Mouse (Mus musculus) liver (tissue): Measurements from ENCODE around the gene Cd79b.

ENCODE experiments used
- DNase-seq: peaks from one replicate; pipeline ENCODE4 v3.0.0-alpha.2; 2020; ENCODE audit warnings: mixed read lengths

Cd79b gene

DNA sequence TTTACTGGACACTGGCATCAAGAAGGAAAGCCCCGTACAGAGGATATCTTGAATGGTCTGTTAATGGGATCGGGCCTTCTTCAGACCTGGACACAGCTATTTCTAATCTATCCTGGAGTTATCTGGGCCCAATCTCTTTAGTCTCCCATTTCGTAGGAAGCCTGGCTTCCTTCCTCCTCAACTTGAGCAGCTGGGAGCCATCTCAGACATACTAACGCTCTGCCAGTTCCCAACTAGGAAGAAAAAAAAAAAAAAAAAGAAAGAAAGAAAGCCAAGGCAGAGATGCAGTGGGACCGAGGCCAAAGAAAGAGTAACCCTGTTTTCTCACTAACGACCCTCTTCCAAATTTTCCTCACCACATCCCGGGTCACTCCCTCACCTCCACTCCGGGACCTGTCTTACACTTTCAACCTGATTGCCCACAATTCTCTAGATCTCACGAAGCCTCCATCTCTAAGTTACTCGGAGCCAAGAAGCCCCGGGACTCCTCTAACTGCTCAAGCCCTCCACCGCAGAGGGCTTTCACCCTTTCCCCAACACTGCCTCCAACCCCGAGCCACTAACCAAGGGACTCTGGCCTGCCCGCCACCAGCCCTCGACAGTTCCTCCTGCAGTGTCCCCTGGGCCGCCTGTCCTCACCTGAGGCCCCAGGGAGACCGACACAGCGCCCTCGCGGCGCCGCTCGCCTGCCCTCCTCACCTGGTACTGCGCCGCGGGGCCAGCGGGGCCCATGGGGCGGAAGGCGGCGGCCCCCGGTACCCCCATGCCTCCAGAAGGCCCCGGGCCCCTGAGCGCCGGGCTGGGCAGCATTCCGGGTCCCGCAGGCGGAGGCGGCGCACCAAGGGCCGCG lies 42.5 kb downstream of the Cd79b start:
- peak; percentile 63 for DNase-seq

DNA sequence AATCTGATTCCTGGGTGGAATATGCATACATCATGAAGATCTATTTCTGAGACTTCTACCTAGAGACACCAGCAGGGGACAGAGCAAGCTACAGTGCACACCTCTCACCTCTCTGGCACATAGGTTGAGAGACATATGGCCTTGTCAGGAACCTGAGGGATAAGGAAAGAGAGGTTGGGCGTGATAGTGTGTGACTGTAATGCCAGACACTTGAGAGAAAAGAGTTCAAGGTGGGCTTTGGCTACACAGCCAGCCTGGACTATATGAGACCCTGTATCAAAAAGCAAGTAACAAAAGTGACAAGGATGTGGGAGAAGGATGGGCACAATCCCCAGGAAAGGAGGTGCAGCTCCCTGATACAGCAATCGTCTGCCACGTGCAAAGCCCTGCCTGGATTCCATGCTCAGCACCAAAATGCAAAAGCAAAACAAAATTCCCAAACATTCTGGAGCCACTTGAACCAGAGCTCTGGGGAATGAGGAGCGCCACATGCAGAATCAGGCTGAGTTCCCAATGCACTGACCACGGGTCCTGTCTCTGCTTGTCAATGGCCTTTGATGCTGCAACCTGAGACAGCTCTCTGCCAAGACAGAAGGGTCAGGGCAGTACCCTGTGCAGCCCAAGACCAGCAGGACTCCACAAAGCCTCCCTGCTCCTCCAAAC lies 43.3 kb downstream of the Cd79b start:
- DNase-seq = no peak

DNA sequence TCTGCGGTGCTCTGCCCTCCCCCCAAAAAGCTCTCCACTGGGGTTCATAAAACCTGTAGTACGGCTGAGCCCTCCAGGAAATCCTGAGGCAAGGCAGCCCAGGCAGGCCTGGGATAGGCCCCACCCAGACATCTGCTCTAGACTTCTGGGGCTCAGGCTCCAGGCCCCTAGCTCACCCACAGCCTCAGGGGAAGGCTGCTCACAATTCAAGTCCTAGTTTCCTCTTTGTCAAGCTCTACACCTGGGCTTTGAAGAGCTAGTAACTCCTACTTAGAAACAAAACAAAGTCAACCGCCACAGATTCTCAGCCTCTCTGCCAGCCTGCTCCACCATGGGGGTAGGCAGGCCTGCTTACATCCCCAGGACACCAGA lies 45.5 kb downstream of the Cd79b start:
- peak; percentile 39 for DNase-seq

DNA sequence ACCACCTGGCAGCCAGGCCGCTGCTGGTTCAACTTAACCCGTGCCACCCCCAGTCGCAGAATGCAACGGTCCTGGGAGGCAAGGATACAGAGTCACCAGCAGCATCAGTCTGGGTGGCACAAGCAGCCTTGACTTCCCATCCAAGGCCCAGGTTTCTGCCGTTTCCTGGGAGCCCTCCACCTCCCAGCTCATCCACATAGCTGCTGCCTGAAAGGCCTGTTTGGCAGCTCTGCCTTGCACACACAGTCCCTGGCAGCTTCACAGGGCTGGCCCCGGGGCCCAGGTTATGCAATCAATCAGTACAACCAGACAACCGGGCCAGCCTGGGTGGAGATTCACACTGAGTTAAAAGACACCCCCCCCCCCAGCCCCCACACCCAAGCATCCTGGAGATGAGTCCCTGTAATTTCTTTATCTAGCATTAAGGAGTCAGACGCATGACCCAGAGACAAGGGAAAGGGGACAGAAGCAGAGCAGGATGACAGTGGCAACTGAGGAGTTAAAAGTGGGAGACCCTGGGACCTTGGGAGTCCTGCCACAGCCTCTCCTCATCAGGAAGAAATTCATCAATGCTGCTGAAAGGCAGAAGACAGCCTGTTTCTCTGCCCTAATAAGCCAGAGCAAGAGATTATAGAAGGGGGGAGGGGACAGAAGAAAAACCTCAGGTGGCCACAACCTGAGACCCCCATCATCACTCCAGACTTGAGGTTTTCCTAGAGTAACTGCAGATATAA lies 46.1 kb downstream of the Cd79b start:
- DNase-seq = peak; percentile 47

DNA sequence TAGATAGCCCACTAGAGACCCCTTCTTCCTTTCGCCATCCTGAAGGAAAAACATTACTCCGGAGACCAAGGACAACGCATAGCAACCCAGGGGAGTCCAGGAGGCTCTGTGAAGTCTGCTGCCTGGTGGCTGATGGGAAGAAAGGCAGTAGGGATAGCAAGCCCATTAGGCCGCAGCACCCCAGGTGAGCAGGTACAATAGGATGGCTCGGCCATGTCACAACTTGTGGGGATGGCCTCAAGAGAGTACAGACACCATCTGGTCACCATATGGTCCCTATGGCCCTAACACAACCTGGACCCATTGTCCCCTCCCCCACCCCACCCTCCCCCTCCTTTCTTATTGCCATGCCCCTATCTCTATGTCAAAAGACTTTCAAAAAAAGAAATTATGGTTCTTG lies 46.7 kb downstream of the Cd79b start:
- no peak for DNase-seq

DNA sequence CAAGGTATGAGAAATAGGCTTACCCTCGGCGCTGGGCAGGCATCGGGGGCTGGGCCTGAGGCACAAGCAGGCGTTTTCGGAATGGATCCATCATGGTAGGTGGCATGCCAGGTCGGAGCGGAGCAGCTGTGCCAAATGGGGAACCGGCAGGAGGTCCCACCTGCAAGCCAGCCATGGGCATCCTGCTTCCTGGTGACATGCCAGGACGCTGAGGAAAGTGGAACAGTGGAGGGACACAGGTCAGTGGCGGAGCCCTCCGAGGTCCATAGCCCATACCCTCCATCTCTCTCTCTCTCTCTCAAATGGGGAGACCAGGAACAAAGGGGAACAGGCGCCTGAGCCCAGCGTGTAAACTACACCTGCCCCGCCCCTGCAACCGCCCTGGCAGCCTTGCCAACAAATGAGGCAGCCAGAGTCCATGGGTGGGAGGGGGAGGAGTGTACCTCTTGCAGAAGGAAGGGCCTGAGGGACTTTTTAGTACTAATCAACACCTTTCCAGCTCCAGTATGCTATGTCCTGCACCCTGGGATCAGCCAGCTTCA lies 47.2 kb downstream of the Cd79b start:
- no peak for DNase-seq

DNA sequence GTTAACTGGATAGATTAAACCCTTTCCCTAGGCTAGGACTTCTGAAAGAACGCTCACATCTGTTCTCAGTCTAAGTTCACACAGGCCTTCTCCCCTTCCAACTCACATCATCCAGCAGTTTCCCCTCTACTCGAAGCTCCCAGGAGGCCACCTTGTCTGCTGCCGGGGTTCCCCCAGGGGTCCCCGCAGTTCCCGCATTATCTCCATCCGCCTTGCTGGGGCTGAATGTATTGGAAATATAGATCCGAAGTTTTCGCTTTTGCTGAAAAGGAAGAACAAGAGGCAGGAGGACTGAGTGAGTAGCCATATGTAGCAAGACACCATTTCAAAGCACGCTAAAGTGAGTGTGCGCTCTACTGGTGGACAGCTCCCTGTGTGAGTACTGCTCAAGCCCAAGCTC lies 48.1 kb downstream of the Cd79b start:
- DNase-seq = no peak

DNA sequence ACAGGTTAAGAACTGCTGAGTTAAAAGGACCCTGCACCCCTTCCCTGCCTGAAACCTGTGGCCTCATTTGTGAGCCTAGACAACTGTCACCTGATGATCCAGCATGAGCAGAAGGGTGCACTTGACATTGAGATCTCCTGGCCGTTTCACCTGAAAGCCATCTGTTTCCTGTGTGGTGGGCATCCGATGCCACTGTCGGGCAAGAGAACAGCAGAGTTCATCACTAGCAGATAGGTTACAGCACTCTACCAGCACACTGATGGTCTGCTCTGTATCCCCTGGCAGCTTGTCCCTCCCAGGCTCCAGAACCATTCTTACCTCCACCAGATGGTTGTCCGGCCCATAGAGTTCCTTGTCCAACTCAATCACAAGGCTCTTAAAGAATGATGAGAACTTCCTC lies 49.0 kb downstream of the Cd79b start:
- DNase-seq = no peak

DNA sequence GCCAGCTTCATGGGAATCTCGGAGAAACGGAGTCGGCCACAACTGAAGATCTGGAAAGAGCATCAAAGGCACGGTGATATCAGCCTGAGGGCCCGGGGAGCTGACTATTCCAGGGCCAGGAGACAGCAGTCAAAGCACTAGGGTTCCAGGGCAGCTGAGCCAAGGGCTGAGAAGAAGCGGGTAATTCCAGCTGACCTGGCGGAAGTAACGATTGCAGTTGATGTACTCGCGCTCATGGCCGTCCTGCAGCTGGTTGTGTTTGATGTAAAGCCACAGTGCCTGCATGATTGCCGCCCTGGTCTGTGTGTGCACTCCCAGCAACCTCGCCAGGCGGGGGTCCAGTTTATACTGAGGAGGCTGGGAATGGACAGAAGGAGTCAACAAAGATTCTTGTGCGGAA lies 49.6 kb downstream of the Cd79b start:
- no peak for DNase-seq

DNA sequence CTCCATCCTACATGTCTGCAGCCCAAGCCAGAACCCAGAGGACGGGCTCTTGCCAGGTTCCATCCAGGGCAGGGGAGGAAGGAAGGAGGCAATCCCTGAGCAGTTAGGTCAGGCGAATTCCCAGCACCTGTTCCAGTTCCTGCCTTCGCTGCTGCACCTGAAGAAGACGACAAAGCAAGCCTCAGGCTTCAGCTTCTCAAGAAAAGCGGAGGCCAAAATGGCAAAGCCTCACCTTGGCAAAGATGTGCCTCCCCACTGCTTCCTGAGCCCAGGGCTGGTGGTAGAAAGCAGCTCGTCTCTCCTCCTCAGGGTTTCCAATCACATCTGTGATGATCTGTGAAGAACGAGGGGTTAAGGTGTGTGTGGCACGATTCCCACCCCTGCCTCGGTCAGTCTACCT lies 50.6 kb downstream of the Cd79b start:
- DNase-seq = no peak
